Mouse (Mus musculus): Measurements from ENCODE around the gene Gm20431. TPM values are rescaled to one million over a fixed set of nuclear protein-coding genes. Genes with fewer than 3 reads are reported as not detected.
A peak's percentile ranks its signal among the peaks of the same experiment; 100 is the strongest.

Gene Gm20431
- polyA plus RNA-seq (2012; rRNA removed): 0.93 TPM in 1 of 2 replicates, not detected in the other

DNA sequence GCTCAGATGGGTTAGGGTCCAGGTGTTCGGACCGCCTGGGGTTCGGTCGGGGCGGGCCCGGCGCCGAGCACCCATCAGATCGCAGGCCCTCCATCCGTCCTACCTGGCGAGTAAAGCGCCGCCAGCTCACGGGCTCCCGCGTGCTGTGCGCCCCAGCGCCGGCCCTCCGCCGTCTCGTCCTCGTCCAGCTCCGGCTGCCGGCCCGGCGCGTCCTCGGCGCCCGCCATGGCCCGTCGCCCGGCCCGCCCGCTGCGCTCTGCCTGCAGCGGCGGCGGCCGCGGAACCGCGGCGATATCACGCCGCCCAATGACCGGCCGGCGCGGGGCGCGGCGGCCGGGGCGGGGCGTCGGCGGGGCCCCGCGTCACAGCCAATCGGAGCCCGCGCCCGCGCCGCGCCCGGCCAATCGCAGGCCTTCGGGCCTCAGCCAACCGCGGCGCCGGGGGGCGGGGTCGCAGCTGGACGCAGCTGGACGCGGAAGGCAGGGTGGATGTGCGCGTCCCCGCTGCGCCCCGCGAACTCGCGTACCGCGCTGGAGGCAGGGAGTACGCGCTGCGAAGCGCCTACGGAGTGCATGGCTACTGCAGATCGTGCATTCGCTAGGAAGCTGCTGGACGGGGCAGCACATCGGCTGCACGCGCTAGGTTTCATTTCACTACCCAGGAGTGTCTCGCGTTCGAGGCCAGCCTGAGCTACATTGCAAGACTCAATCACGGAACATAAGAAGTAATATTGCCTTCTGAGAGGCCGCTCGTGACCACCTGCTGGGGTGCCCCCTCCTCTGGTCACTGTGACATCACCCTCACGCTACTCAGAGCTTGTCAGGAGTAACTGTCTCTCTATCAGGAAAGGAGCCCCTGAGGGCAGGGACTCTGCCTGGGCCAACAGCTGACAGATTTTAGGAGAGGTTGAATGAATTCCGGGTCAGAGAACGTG lies at the start of gene Gm20431:
Gm20431 (minus strand) TSS at position 227 of the 934 bp plus-strand sequence.
- Histone ChIP-seq H3K4me3 (ENCODE audit: insufficient read depth, low read length) (peak within 1 kb of the TSS; percentile 68), H3K27ac (ENCODE audit: insufficient read depth, low read length) (peak within 1 kb of the TSS; percentile 73), H3K4me1 (ENCODE audit: control insufficient read depth, insufficient read depth, low read length) (peaks cover 7% of the 10 kb centered on the region)
- TF ChIP-seq POLR2A (IDR thresholded peaks at IDR 0.05; ENCODE audit: extremely low read depth, insufficient read depth, low read length) (peak; percentile 96), CTCF (IDR thresholded peaks at IDR 0.05; ENCODE audit: extremely low read depth, insufficient read depth, low read length) (no peak)

DNA sequence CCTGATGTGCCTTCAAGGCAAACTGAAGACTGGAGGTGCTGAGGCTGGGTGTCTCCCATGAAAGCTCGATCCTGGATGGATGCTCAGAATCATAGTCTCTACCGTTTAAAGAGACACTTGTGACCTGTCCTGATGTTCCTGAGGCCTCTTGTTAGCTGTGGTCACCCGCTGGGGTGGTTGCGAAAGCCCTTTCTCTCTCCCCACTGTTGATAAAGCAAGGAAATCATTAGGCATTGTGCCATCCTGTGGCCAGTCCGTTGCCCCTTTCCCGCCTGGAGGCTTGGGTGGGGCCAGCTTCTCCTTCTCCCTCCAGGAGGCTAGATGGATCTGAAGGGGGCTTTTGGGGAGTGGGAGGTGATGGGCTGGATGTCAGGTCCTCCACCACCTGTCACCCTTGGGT lies 49.3 kb upstream of the Gm20431 start:
- TF ChIP-seq POLR2A (IDR thresholded peaks at IDR 0.05; ENCODE audit: extremely low read depth, insufficient read depth, low read length) (no peak), CTCF (IDR thresholded peaks at IDR 0.05; ENCODE audit: extremely low read depth, insufficient read depth, low read length) (no peak)
- Histone ChIP-seq H3K4me3 (ENCODE audit: insufficient read depth, low read length) (no peak overlapping the region), H3K4me1 (ENCODE audit: control insufficient read depth, insufficient read depth, low read length) (no peaks in the 10 kb centered on the region), H3K27ac (ENCODE audit: insufficient read depth, low read length) (no peak overlapping the region)

DNA sequence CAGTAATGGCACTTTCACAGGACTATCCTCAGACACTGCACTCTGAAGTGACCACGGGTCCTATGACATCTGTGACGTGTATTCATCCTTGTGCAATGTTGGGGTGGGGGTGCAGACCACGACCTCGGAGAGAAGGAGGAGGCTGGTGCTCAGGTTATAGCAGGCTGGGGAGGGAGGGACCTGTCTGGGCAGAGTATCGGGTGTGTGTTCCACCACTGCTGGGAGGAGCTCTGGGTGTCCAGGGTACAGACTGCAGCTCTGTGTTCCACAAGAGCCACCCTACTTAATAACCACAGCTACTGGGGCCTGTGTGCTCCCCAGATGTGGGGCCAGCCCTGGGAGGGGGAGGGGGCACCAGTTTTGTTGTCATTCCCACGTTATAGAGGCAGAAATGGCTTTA lies 48.7 kb upstream of the Gm20431 start:
- no peak overlapping the region for H3K27ac ChIP-seq (ENCODE audit: insufficient read depth, low read length)
- H3K4me3 ChIP-seq (ENCODE audit: insufficient read depth, low read length): no peak overlapping the region
- no peaks in the 10 kb centered on the region for H3K4me1 ChIP-seq (ENCODE audit: control insufficient read depth, insufficient read depth, low read length)
- no peak for TF ChIP-seq POLR2A (IDR thresholded peaks at IDR 0.05; ENCODE audit: extremely low read depth, insufficient read depth, low read length)
- no peak for TF ChIP-seq CTCF (IDR thresholded peaks at IDR 0.05; ENCODE audit: extremely low read depth, insufficient read depth, low read length)

DNA sequence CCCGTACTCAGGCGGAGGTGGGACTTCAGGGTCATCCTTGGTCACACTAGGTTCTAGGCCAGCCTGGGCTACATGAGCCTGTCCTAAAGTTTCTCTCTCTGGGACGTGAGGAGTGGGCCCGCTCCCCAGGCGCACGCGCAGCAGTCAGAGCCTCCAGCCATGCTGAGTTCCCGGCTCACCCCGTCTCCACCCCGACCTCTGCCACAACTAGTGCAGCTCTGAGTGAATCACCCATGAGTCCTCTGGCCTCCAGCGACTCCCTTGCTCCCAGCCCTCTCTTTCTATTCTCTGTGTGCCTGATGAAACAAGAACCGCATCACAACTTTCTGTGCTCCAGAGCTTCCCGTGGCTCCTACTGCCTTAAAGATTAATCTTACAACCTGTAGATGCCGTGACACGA lies 47.1 kb upstream of the Gm20431 start:
- TF ChIP-seq CTCF (IDR thresholded peaks at IDR 0.05; ENCODE audit: extremely low read depth, insufficient read depth, low read length) (no peak), POLR2A (IDR thresholded peaks at IDR 0.05; ENCODE audit: extremely low read depth, insufficient read depth, low read length) (no peak)
- Histone ChIP-seq H3K27ac (ENCODE audit: insufficient read depth, low read length) (no peak overlapping the region), H3K4me1 (ENCODE audit: control insufficient read depth, insufficient read depth, low read length) (no peaks in the 10 kb centered on the region), H3K4me3 (ENCODE audit: insufficient read depth, low read length) (no peak overlapping the region)

DNA sequence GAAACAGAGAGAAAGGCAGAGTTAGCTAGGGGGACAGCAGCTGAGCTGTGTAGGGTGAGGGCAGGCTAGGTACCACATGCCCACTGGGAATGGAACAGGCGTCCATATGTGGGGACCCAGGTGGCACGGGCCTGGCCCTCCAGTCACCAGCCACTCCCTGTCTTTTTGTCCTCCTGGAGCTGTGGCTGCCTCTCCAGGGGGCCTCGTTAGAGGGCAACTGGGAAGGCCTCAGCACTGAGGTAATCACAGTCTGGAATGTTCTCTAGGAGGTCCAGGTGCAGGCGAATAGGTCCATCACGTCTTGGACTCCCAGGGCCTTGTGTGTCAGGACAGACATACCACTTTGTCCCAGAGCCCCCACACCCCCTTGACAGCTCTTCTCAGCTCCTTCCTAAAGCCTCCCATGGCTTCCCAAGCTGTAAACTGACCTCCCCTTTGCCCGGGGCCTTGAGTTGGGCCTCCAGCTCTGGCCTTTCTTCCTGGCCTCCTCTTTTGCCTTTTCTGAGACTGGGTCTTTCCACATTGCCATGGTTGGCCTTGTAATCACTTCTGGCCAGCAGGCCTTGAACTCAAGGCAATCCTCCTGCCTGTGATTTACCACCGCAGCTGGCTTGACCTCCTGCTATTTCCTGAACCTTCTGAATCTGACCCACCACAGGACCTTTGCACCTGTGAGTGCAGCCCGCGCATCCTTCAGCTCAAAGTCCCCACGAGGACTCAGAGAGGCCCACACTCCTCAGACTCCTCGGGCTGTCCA lies 45.1 kb upstream of the Gm20431 start:
- Histone ChIP-seq H3K4me3 (ENCODE audit: insufficient read depth, low read length) (no peak overlapping the region), H3K4me1 (ENCODE audit: control insufficient read depth, insufficient read depth, low read length) (no peaks in the 10 kb centered on the region), H3K27ac (ENCODE audit: insufficient read depth, low read length) (no peak overlapping the region)
- TF ChIP-seq POLR2A (IDR thresholded peaks at IDR 0.05; ENCODE audit: extremely low read depth, insufficient read depth, low read length) (no peak), CTCF (IDR thresholded peaks at IDR 0.05; ENCODE audit: extremely low read depth, insufficient read depth, low read length) (no peak)

DNA sequence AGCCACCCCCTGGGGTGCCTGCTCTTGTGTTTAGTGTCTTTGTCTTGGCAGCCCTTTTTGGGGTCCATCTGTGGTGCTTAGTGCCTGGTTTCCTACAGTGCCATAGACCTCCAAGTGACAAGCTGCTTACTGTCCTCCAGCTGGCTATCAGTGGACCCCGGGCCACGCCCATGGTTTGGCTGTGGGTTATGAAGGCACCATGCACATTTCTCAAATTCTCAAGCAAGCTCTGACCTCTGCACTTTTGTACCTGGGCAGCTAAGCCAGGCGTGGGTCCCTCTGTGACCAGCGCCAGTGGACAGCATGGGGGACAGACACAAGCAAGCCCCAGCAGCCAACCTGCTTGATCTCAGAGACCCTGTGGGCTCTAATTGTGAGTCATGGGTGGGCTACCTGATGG lies 43.1 kb upstream of the Gm20431 start:
- H3K27ac ChIP-seq (ENCODE audit: insufficient read depth, low read length): no peak overlapping the region
- no peaks in the 10 kb centered on the region for H3K4me1 ChIP-seq (ENCODE audit: control insufficient read depth, insufficient read depth, low read length)
- no peak overlapping the region for H3K4me3 ChIP-seq (ENCODE audit: insufficient read depth, low read length)
- TF ChIP-seq POLR2A (IDR thresholded peaks at IDR 0.05; ENCODE audit: extremely low read depth, insufficient read depth, low read length) (no peak), CTCF (IDR thresholded peaks at IDR 0.05; ENCODE audit: extremely low read depth, insufficient read depth, low read length) (no peak)

DNA sequence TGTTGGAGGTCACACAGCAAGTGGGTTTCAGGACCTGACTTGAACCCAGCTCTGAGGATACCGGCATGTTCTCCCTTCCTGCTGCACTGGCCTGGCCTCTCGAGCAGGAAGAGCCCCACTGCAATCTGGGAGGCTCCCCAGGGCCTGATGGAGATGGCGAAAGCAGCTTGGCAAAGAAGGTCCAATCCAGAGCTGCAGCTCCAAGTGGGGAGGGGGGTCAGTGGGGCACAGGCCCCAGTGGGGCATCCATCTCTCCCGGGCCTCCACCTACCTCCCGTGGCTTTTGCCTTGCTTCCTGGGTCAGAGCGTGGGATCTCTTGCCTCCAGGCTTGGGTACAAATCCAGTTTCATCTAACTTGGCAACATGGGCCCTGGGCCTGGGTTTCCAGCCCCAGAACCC lies 40.8 kb upstream of the Gm20431 start:
- no peak overlapping the region for H3K4me3 ChIP-seq (ENCODE audit: insufficient read depth, low read length)
- H3K27ac ChIP-seq (ENCODE audit: insufficient read depth, low read length): no peak overlapping the region
- TF ChIP-seq CTCF (IDR thresholded peaks at IDR 0.05; ENCODE audit: extremely low read depth, insufficient read depth, low read length) (no peak), POLR2A (IDR thresholded peaks at IDR 0.05; ENCODE audit: extremely low read depth, insufficient read depth, low read length) (no peak)
- no peaks in the 10 kb centered on the region for H3K4me1 ChIP-seq (ENCODE audit: control insufficient read depth, insufficient read depth, low read length)

DNA sequence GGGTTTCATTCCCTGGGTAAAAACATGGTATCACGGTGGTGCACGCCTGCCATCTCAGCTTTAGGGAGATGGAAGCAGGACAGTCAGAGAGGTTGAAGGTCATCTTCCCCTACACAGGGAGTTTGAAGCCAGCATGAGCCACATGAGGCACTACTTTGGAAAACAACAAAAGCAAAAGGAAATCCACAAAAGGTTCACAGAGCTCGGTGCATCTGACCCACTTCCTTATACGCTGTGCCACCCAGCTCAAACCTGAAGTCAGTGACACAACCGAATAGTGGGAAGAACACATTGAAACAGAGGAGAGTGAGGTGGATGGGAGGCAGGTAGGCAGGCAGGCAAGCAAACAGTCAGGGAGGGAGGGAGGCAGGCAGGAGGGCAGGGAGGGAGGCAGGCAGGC lies 40.2 kb upstream of the Gm20431 start:
- H3K4me3 ChIP-seq (ENCODE audit: insufficient read depth, low read length): no peak overlapping the region
- no peak overlapping the region for H3K27ac ChIP-seq (ENCODE audit: insufficient read depth, low read length)
- no peaks in the 10 kb centered on the region for H3K4me1 ChIP-seq (ENCODE audit: control insufficient read depth, insufficient read depth, low read length)
- TF ChIP-seq CTCF (IDR thresholded peaks at IDR 0.05; ENCODE audit: extremely low read depth, insufficient read depth, low read length) (no peak), POLR2A (IDR thresholded peaks at IDR 0.05; ENCODE audit: extremely low read depth, insufficient read depth, low read length) (no peak)

DNA sequence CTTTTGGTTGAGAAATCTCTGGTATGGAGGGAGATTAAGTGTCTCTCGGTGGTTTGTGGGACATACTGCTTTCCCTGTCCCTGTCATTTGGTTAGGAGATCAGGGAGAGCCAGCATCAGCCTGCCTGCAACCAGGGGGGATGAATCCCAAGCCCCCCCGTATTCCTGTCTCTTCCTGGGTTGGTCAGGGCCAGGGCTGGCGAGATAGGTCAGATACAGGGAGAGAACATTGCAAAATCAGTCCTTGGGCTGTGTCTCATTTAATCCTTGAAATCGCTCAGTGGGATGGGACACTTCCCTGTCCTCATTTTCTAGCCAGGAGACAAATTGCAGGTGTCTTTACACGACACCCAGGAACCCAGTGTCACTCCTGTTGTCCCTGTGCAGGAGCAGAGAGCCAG lies 38.7 kb upstream of the Gm20431 start:
- TF ChIP-seq POLR2A (IDR thresholded peaks at IDR 0.05; ENCODE audit: extremely low read depth, insufficient read depth, low read length) (no peak), CTCF (IDR thresholded peaks at IDR 0.05; ENCODE audit: extremely low read depth, insufficient read depth, low read length) (no peak)
- H3K4me1 ChIP-seq (ENCODE audit: control insufficient read depth, insufficient read depth, low read length): no peaks in the 10 kb centered on the region
- no peak overlapping the region for H3K27ac ChIP-seq (ENCODE audit: insufficient read depth, low read length)
- no peak overlapping the region for H3K4me3 ChIP-seq (ENCODE audit: insufficient read depth, low read length)

All from cortical plate, adult 2 months (tissue).